Mouse (Mus musculus) sigmoid colon, adult 10 weeks (tissue): ENCODE results near the gene Hist1h2bf. TPM values are rescaled to one million over a fixed set of nuclear protein-coding genes. Genes with fewer than 3 reads are reported as not detected.

ENCODE experiments used
- polyA plus RNA-seq: library from polyadenylated mRNA; stranded (reverse); fragments of 350-450 nt; fragmentation: Illumina TruSeq; extraction: RNeasy Lipid Tissue Mini Kit (QIAGEN cat#74804); gene quantifications from one replicate; pipeline ENCODE4 v1.2.3, GENCODE M21; 2014; ENCODE audit warnings: low read depth, low replicate concordance

Hist1h2bf gene
- polyA plus RNA-seq, 1 experiment from 2014 or later: not detected

Other genes starting within 250 kb of the Hist1h2bf start
- gene Zfp322a, start 205.0 kb downstream of the Hist1h2bf start, polyA plus RNA-seq: 97.3 TPM
- gene Abt1, start 150.3 kb downstream of the Hist1h2bf start, polyA plus RNA-seq: 2.2 TPM
- 4.6 TPM for gene Btn1a1, start 108.3 kb downstream of the Hist1h2bf start, polyA plus RNA-seq
- not detected for gene Btn2a2, start 85.3 kb downstream of the Hist1h2bf start, polyA plus RNA-seq
- gene Hist1h4h, start 43.1 kb downstream of the Hist1h2bf start, polyA plus RNA-seq: not detected
- not detected for gene Hist1h2af, start 40.3 kb downstream of the Hist1h2bf start, polyA plus RNA-seq
- gene Hist1h3g, start 38.8 kb downstream of the Hist1h2bf start, polyA plus RNA-seq: not detected
- 2.1 TPM for gene Hist1h2bh, start 30.8 kb downstream of the Hist1h2bf start, polyA plus RNA-seq
- gene Hist1h3f, start 30.1 kb downstream of the Hist1h2bf start, polyA plus RNA-seq: not detected
- gene Hist1h4f, start 22.5 kb downstream of the Hist1h2bf start, polyA plus RNA-seq: not detected
- 3.9 TPM for gene Hist1h1d, start 20.9 kb downstream of the Hist1h2bf start, polyA plus RNA-seq
- gene Hist1h3e, start 11.8 kb downstream of the Hist1h2bf start, polyA plus RNA-seq: not detected
- gene Hist1h2ae, start 3.0 kb downstream of the Hist1h2bf start, polyA plus RNA-seq: not detected
- 3.6 TPM for gene Hist1h2bg, start 2.8 kb downstream of the Hist1h2bf start, polyA plus RNA-seq
- gene Hist1h2ad, start 185 bp upstream of the Hist1h2bf start, polyA plus RNA-seq: not detected
- gene Hist1h3d, start 1.6 kb upstream of the Hist1h2bf start, polyA plus RNA-seq: 6.7 TPM
- 2.3 TPM for gene Hist1h4d, start 7.4 kb upstream of the Hist1h2bf start, polyA plus RNA-seq
- 16.9 TPM for gene Hist1h2be, start 46.9 kb upstream of the Hist1h2bf start, polyA plus RNA-seq
- 6.3 TPM for gene Hist1h1e, start 48.4 kb upstream of the Hist1h2bf start, polyA plus RNA-seq
- gene Hist1h2ac, start 109.8 kb upstream of the Hist1h2bf start, polyA plus RNA-seq: 9.6 TPM
- gene Hist1h2bc, start 110.0 kb upstream of the Hist1h2bf start, polyA plus RNA-seq: 364 TPM
- not detected for gene Hist1h1t, start 121.6 kb upstream of the Hist1h2bf start, polyA plus RNA-seq
- 2.2 TPM for gene Hist1h4c, start 124.3 kb upstream of the Hist1h2bf start, polyA plus RNA-seq
- gene Hfe, start 136.7 kb upstream of the Hist1h2bf start, polyA plus RNA-seq: 13.2 TPM
- gene Hist1h1c, start 164.6 kb upstream of the Hist1h2bf start, polyA plus RNA-seq: 96.7 TPM
- not detected for gene Hist1h3c, start 171.4 kb upstream of the Hist1h2bf start, polyA plus RNA-seq
- gene Hist1h2bb, start 172.5 kb upstream of the Hist1h2bf start, polyA plus RNA-seq: not detected
- not detected for gene Hist1h2ab, start 176.9 kb upstream of the Hist1h2bf start, polyA plus RNA-seq
- not detected for gene Hist1h3b, start 178.1 kb upstream of the Hist1h2bf start, polyA plus RNA-seq
- not detected for gene Hist1h4b, start 182.8 kb upstream of the Hist1h2bf start, polyA plus RNA-seq
- gene Hist1h4a, start 187.0 kb upstream of the Hist1h2bf start, polyA plus RNA-seq: not detected
- not detected for gene Hist1h3a, start 188.2 kb upstream of the Hist1h2bf start, polyA plus RNA-seq
- not detected for gene Hist1h1a, start 189.5 kb upstream of the Hist1h2bf start, polyA plus RNA-seq
- gene Trim38, start 195.7 kb upstream of the Hist1h2bf start, polyA plus RNA-seq: 1.1 TPM
- gene Slc17a2, start 232.8 kb upstream of the Hist1h2bf start, polyA plus RNA-seq: 0.76 TPM